Mouse (Mus musculus): ENCODE measurements around the gene Mcrip1.

DNA sequence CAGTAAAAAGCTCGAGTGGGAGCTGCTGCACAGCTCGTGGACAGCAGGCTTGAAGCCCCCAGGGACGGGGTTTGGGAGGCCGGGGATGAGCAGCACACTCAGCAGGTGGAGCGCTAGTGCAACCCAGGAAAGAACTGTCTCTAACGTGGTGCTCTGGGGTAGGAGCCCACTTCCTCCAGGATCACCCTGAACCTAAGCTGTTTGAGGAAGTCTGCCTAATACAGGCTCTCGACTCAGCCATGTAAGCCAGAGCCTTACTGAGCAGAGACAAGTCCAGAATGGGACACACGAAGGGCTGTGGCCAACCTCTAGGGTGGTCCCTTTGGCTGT is 10.6 kb downstream of the Mcrip1 start:
- TF ChIP-seq GATA1 (IDR thresholded peaks at IDR 0.05; ENCODE audit: low read length): no peak
- no peak for TF ChIP-seq TAL1 (IDR thresholded peaks at IDR 0.05; ENCODE audit: low read length)

Data from erythroblast, embryonic 14.5 days (primary cell).